Mouse (Mus musculus) brain, adult 10 weeks (tissue): ENCODE results near the gene Etfa. TPM values are rescaled to one million over a fixed set of nuclear protein-coding genes. Genes with fewer than 3 reads are reported as not detected.

Experiments used
- polyA plus RNA-seq: library from polyadenylated mRNA; stranded (reverse); fragments of 350-450 nt; fragmentation: Illumina TruSeq; extraction: RNeasy Lipid Tissue Mini Kit (QIAGEN cat#74804); gene quantifications from one replicate; pipeline ENCODE4 v1.2.3, GENCODE M21; 2015; ENCODE audit warnings: low read depth, low replicate concordance

The Etfa gene
- 67.2 TPM for polyA plus RNA-seq

GRCm38 (mm10) chr9:55512027-55512543 is at the start of gene Etfa:
Etfa (minus strand) TSS chr9:55512243.

DNA sequence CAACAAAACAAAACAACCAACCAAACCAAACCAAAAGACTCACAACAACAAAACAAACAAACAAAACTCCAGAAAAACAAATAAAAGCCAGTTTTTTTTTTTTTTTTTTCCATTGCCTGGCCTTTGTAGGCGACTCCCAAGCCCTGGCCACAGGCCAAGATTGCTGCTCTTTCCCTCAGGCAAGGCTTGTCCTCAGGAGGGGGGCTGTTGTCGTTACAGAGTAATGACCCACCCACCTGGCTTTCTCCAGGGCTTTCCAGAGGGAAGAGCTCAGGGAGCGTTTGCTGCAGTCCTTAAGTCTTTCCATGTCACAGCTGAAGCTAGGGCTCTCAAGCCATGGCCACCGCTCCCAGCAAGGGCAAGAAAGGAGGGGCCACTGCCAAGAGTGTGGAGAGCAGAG is 26.3 kb upstream of the Etfa start, which contains the start of gene Isl2:
TSS of gene Isl2 (plus strand) at position 296 of the 400 bp plus-strand sequence.

Other genes with a start within 250 kb of the Etfa start
- 0.46 TPM for gene Nrg4, start 185.4 kb downstream of the Etfa start, polyA plus RNA-seq
- gene Tmem266, start 185.3 kb downstream of the Etfa start, polyA plus RNA-seq: 7.3 TPM
- gene Isl2, start 26.4 kb upstream of the Etfa start, polyA plus RNA-seq: not detected